Mouse (Mus musculus) monocyte, adult 2 months (primary cell): Measurements from ENCODE around the gene Sfxn5.

Source experiments
- DNase-seq, 2 experiments: peaks; one replicate each; pipeline ENCODE4 v3.0.0; 2022; ENCODE audit warnings: low spot score in 2 of 2, low read depth in 1 of 2

The Sfxn5 gene

GRCm38 (mm10) chr6:85334851-85335250 is 1.6 kb upstream of the Sfxn5 start:
- no peak for DNase-seq

- no peak for DNase-seq
Observed at GRCm38 (mm10) chr6:85334251-85334650, 1.0 kb upstream of the Sfxn5 start.

- peak in 1 of 2 experiments; percentile 18 for DNase-seq
Observed at GRCm38 (mm10) chr6:85333732-85334131, 510 bp upstream of the Sfxn5 start.

GRCm38 (mm10) chr6:85332351-85332999 is 747 bp downstream of the Sfxn5 start:
- DNase-seq = no peak

GRCm38 (mm10) chr6:85331736-85332135 is 1.5 kb downstream of the Sfxn5 start:
- DNase-seq = no peak

GRCm38 (mm10) chr6:85331221-85331735 is 1.9 kb downstream of the Sfxn5 start:
- no peak for DNase-seq

GRCm38 (mm10) chr6:85329666-85330185 is 3.5 kb downstream of the Sfxn5 start:
- no peak for DNase-seq

GRCm38 (mm10) chr6:85326564-85326963 is 6.7 kb downstream of the Sfxn5 start:
- no peak for DNase-seq

GRCm38 (mm10) chr6:85325109-85325508 is 8.1 kb downstream of the Sfxn5 start:
- DNase-seq = no peak

- DNase-seq = no peak
Observed at GRCm38 (mm10) chr6:85320445-85320866, 12.8 kb downstream of the Sfxn5 start.

- DNase-seq = no peak
Observed at GRCm38 (mm10) chr6:85316211-85316610, 17.0 kb downstream of the Sfxn5 start.

GRCm38 (mm10) chr6:85314064-85314798 is 19.0 kb downstream of the Sfxn5 start:
- no peak for DNase-seq

GRCm38 (mm10) chr6:85307894-85308293 is 25.3 kb downstream of the Sfxn5 start:
- no peak for DNase-seq

- DNase-seq = no peak
Observed at GRCm38 (mm10) chr6:85306375-85306774, 26.8 kb downstream of the Sfxn5 start.

- DNase-seq = no peak
Observed at GRCm38 (mm10) chr6:85305826-85306225, 27.4 kb downstream of the Sfxn5 start.

- DNase-seq = no peak
Observed at GRCm38 (mm10) chr6:85304966-85305365, 28.3 kb downstream of the Sfxn5 start.

- no peak for DNase-seq
Observed at GRCm38 (mm10) chr6:85302326-85303055, 30.7 kb downstream of the Sfxn5 start.

- DNase-seq = peak in 1 of 2 experiments; percentile 6
Observed at GRCm38 (mm10) chr6:85295384-85296167, 37.6 kb downstream of the Sfxn5 start.

- DNase-seq = no peak
Observed at GRCm38 (mm10) chr6:85294004-85294379, 39.2 kb downstream of the Sfxn5 start.

- DNase-seq = no peak
Observed at GRCm38 (mm10) chr6:85293255-85294003, 39.8 kb downstream of the Sfxn5 start.
